Comparison of ENCODE assay signal across 24 mouse cellular contexts in genomic region chr19:48371787-48372186, GRCm38 (mm10).
DNase-seq lines count a peak whose midpoint lies in the region; ATAC-seq and TF ChIP-seq lines count a peak whose summit lies in the region.
"Had no signal": no experiment of that assay in that cellular context is flagged by ENCODE, and none has a peak within 500 bp of the region (broad histone marks: within the 10 kb centered on the region; RNA-seq: fewer than 3 reads in every experiment).

No protein-coding gene starts in this region.

- no peak for TF ChIP-seq EP300 in lung, postnatal 0 days (IDR thresholded peaks at IDR 0.05)

- no peak for TF ChIP-seq CTCF in lung, postnatal 0 days (IDR thresholded peaks at IDR 0.05)

- no peaks in the 10 kb centered on the region for H3K9me3 ChIP-seq in kidney, embryonic 14.5 days (ENCODE audit: control insufficient read depth, low read length)
- H3K9me3 ChIP-seq in kidney, embryonic 16.5 days (ENCODE audit: low read length) = no peaks in the 10 kb centered on the region
- no peaks in the 10 kb centered on the region for H3K9me3 ChIP-seq in lung, postnatal 0 days (ENCODE audit: low read length)
- H3K9me3 ChIP-seq: embryonic facial prominence, embryonic 10.5 days; embryonic facial prominence, embryonic 12.5 days; forebrain, embryonic 13.5 days; forebrain, embryonic 15.5 days had no signal

- no peak overlapping the region for H3K4me3 ChIP-seq in kidney, embryonic 14.5 days (ENCODE audit: low read length)
- no peak overlapping the region for H3K4me3 ChIP-seq in kidney, embryonic 16.5 days (ENCODE audit: low read length)
- no peak overlapping the region for H3K4me3 ChIP-seq in lung, postnatal 0 days (ENCODE audit: low read depth, low read length)
- H3K4me3 ChIP-seq: embryonic facial prominence, embryonic 10.5 days; embryonic facial prominence, embryonic 12.5 days; forebrain, embryonic 13.5 days; forebrain, embryonic 15.5 days had no signal

- H3K9ac ChIP-seq in kidney, embryonic 14.5 days (ENCODE audit: low read depth, low read length) = no peak overlapping the region
- H3K9ac ChIP-seq in kidney, embryonic 16.5 days (replicated peaks; ENCODE audit: low read length) = 0 out of 2 replicates have a peak overlapping the region, but pooled peaks have one; percentile 11
- no peak overlapping the region for H3K9ac ChIP-seq in lung, postnatal 0 days (replicated peaks; ENCODE audit: low read depth)
- H3K9ac ChIP-seq: embryonic facial prominence, embryonic 12.5 days; forebrain, embryonic 13.5 days; forebrain, embryonic 15.5 days had no signal

- peak; percentile 49; the same call in 1 of the 2 replicates for ATAC-seq in kidney, embryonic 14.5 days (ENCODE audit: low FRiP score, low TSS enrichment)
- peak; percentile 82 for ATAC-seq in kidney, embryonic 16.5 days (ENCODE audit: low FRiP score, low TSS enrichment)
- no peak for ATAC-seq in lung, postnatal 0 days
- ATAC-seq: activated CD4-positive, CD25-positive, alpha-beta regulatory T cell, adult 4 months; CD4-positive, CD25-positive, alpha-beta regulatory T cell, adult 4 months; forebrain, embryonic 13.5 days; forebrain, embryonic 15.5 days; Patski had no signal

- no peaks in the 10 kb centered on the region for H3K27me3 ChIP-seq in kidney, embryonic 14.5 days (ENCODE audit: control insufficient read depth, insufficient read depth, low read length)
- no peaks in the 10 kb centered on the region for H3K27me3 ChIP-seq in kidney, embryonic 16.5 days (ENCODE audit: insufficient read depth, low read length)
- no peaks in the 10 kb centered on the region for H3K27me3 ChIP-seq in lung, postnatal 0 days (replicated peaks; ENCODE audit: insufficient read depth, low read length)
- H3K27me3 ChIP-seq: CH12.LX; embryonic facial prominence, embryonic 12.5 days; forebrain, embryonic 13.5 days; forebrain, embryonic 15.5 days had no signal

- H3K27ac ChIP-seq in kidney, embryonic 14.5 days (ENCODE audit: low read depth, low read length) = no peak overlapping the region
- no peak overlapping the region for H3K27ac ChIP-seq in kidney, embryonic 16.5 days (ENCODE audit: low read length)
- H3K27ac ChIP-seq in lung, postnatal 0 days (ENCODE audit: low read length) = no peak overlapping the region
- H3K27ac ChIP-seq: embryonic facial prominence, embryonic 10.5 days; embryonic facial prominence, embryonic 12.5 days; forebrain, embryonic 13.5 days; forebrain, embryonic 15.5 days had no signal

- DNase-seq in kidney, adult 9 months = no peak
- no peak for DNase-seq in kidney, postnatal 10 days
- DNase-seq in lung, postnatal 0 days (ENCODE audit: low spot score) = peak; percentile 8
- DNase-seq in lung, postnatal 4 days = no peak
- DNase-seq: adrenal gland, adult 8-10 months; adrenal gland, postnatal 14 days; adrenal gland, postnatal 36 days; B cell, adult 2 months; cerebellum, adult 11-12 months; cerebellum, adult 2 months; cerebellum, adult 9-10 months; cerebellum, postnatal 10 days; cerebellum, postnatal 25 days had no signal

- H3K4me2 ChIP-seq in kidney, embryonic 14.5 days (replicated peaks; ENCODE audit: low read depth, low read length) = no peak overlapping the region
- no peak overlapping the region for H3K4me2 ChIP-seq in kidney, embryonic 16.5 days (replicated peaks; ENCODE audit: low read depth, low read length)
- no peak overlapping the region for H3K4me2 ChIP-seq in lung, postnatal 0 days (replicated peaks; ENCODE audit: low read depth, low read length)
- H3K4me2 ChIP-seq: embryonic facial prominence, embryonic 12.5 days; forebrain, embryonic 13.5 days; forebrain, embryonic 15.5 days had no signal

- 40% methylated on average over 9 of the region's 9 CpGs for WGBS in kidney, embryonic 14.5 days
- WGBS in kidney, embryonic 16.5 days = 42% methylated on average over 9 of the region's 9 CpGs
- 51% methylated on average over 9 of the region's 9 CpGs for WGBS in lung, postnatal 0 days

- no peaks in the 10 kb centered on the region for H3K36me3 ChIP-seq in kidney, embryonic 14.5 days (ENCODE audit: control insufficient read depth, insufficient read depth, low read length)
- H3K36me3 ChIP-seq in kidney, embryonic 16.5 days (ENCODE audit: insufficient read depth, low read length) = no peaks in the 10 kb centered on the region
- no peaks in the 10 kb centered on the region for H3K36me3 ChIP-seq in lung, postnatal 0 days (ENCODE audit: insufficient read depth, low read length)
- H3K36me3 ChIP-seq: embryonic facial prominence, embryonic 10.5 days; embryonic facial prominence, embryonic 12.5 days; forebrain, embryonic 15.5 days; G1E had no signal

- H3K4me1 ChIP-seq in kidney, embryonic 14.5 days (ENCODE audit: control insufficient read depth, insufficient read depth, low read length) = no peaks in the 10 kb centered on the region
- H3K4me1 ChIP-seq in kidney, embryonic 16.5 days (ENCODE audit: insufficient read depth, low read length) = peaks cover 12% of the 10 kb centered on the region; the same call in 1 of the 2 replicates
- H3K4me1 ChIP-seq in lung, postnatal 0 days (ENCODE audit: insufficient read depth, low read depth, low read length) = no peaks in the 10 kb centered on the region
- H3K4me1 ChIP-seq: embryonic facial prominence, embryonic 12.5 days; forebrain, embryonic 13.5 days had no signal
